Mouse (Mus musculus) ES-E14 (cell line): ENCODE measurements around the gene Hnrnph2. TPM values are rescaled to one million over a fixed set of nuclear protein-coding genes. Genes with fewer than 3 reads are reported as not detected.

Experiments
- DNase-seq: peaks from one replicate; pipeline ENCODE4 v3.0.0-alpha.2; 2013; ENCODE audit warnings: low read depth, low spot score
- H3K27ac ChIP-seq: 2 replicates; pipeline ENCODE4 v1.5.1; 2012; ENCODE audit warnings: low read depth, mild to moderate bottlenecking, low read length, moderate library complexity, mixed read lengths; ENCODE audit not compliant: poor library complexity, insufficient read depth, severe bottlenecking
- H3K36me3 ChIP-seq: 2 replicates; pipeline ENCODE4 v1.6.1; 2012; ENCODE audit warnings: mild to moderate bottlenecking, low read length, moderate library complexity, mixed read lengths; ENCODE audit not compliant: control insufficient read depth, poor library complexity, insufficient read depth, severe bottlenecking
- H3K4me1 ChIP-seq, 2 experiments: fragments of 150-350 bp in 1 of 2; sonication (generic) in 1 of 2; 2 replicates each; pipeline ENCODE4 v1.6.1; 2012; ENCODE audit warnings: low read length in 2 of 2, mild to moderate bottlenecking in 1 of 2, mixed read lengths in 1 of 2; ENCODE audit not compliant: control insufficient read depth in 2 of 2, insufficient read depth in 2 of 2, poor library complexity in 1 of 2
- H3K4me3 ChIP-seq, 2 experiments: fragments of 150-350 bp in 1 of 2; sonication (generic) in 1 of 2; 2 replicates each; pipeline ENCODE4 v1.5.1; 2012; ENCODE audit warnings: low read length in 2 of 2, low read depth in 1 of 2, mild to moderate bottlenecking in 1 of 2, mixed read lengths in 1 of 2; ENCODE audit not compliant: insufficient read depth in 1 of 2, poor library complexity in 1 of 2, severe bottlenecking in 1 of 2
- H3K9ac ChIP-seq: 2 replicates; pipeline ENCODE4 v1.6.1; 2012; ENCODE audit warnings: low read depth, mild to moderate bottlenecking, low read length, mixed read lengths; ENCODE audit not compliant: poor library complexity, insufficient read depth, severe bottlenecking
- H3K9me3 ChIP-seq: fragments of 150-350 bp; sonication (generic); 2 replicates; pipeline ENCODE4 v1.6.1; 2012; ENCODE audit warnings: low read depth, mild to moderate bottlenecking, low read length; ENCODE audit not compliant: control insufficient read depth, insufficient read depth
- CHD2 ChIP-seq: IDR thresholded peaks from 2 replicates; pipeline ENCODE4 v1.6.1; 2014; ENCODE audit warnings: mild to moderate bottlenecking, low read depth, low read length, inconsistent platforms
- HCFC1 ChIP-seq: IDR thresholded peaks from 2 replicates; pipeline ENCODE4 v1.6.1; 2012; ENCODE audit warnings: low read length, inconsistent platforms, borderline replicate concordance; ENCODE audit not compliant: insufficient read depth
- MAFK ChIP-seq: IDR thresholded peaks from 2 replicates; pipeline ENCODE4 v1.6.1; 2014; ENCODE audit warnings: mild to moderate bottlenecking, low read depth, low read length, inconsistent platforms; ENCODE audit not compliant: insufficient read depth
- ZC3H11A ChIP-seq: IDR thresholded peaks from 2 replicates; pipeline ENCODE4 v1.6.1; 2012; ENCODE audit warnings: low read depth, mild to moderate bottlenecking, inconsistent platforms, low read length, borderline replicate concordance
- ZNF384 ChIP-seq: IDR thresholded peaks from 2 replicates; pipeline ENCODE4 v1.6.1; 2012; ENCODE audit warnings: low read depth, low read length, inconsistent platforms
- in situ Hi-C, 2 experiments: fragments of 600-800 bp; cut with MboI; formaldehyde crosslinking; loops; one replicate each; pipeline ENCODE4 v1.15.1; 2025; ENCODE audit warnings: low sequenced_read_pairs in 2 of 2, inconsistent platforms in 1 of 2; ENCODE audit not compliant: unreplicated experiment in 2 of 2
- total RNA-seq: library from RNA; depleted of rRNA; stranded (reverse); fragments of 300-350 nt; gene quantifications from 2 replicates; pipeline ENCODE4 v1.2.3, GENCODE M21; 2012

Gene Hnrnph2
- total RNA-seq, 1 experiment: 53.6 TPM

DNA sequence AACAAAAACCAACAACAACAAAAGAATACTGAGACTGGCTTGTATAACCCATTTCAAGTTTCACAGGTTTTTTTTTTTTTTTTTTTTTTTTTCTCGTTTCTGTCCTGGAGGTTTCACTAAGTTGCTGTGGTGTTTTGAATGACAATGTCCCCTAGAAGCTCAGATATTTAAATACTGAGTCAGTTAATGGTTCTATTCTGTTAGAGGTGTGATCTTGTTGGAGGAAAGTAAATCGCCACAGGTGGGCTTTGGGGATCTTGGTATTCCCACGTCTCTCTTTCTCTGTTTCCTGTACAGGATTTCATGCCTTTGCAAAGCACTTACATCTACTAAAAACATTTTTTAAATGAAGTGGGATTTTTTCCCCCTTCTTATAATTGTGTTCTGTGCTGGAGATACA is 34.1 kb downstream of the Hnrnph2 start:
- no peak overlapping the region for H3K9ac ChIP-seq
- H3K4me3 ChIP-seq: no peak overlapping the region
- H3K36me3 ChIP-seq: no peaks in the 10 kb centered on the region
- H3K9me3 ChIP-seq: no peaks in the 10 kb centered on the region
- in situ Hi-C loops: loop anchor here in 1 of 2 experiments (25.0 kb wide), 1 partner anchor 277 kb away; no protein-coding TSS in a partner anchor
- TF ChIP-seq HCFC1: no peak
- TF ChIP-seq ZNF384: 0 out of 2 replicates have a peak, but pooled peaks have one; percentile 62
- H3K27ac ChIP-seq: no peak overlapping the region
- 0 out of 4 replicates have a peak, but pooled peaks cover 0 to 1% of the 10 kb centered on the region in 2 experiments for H3K4me1 ChIP-seq
- DNase-seq: no peak

DNA sequence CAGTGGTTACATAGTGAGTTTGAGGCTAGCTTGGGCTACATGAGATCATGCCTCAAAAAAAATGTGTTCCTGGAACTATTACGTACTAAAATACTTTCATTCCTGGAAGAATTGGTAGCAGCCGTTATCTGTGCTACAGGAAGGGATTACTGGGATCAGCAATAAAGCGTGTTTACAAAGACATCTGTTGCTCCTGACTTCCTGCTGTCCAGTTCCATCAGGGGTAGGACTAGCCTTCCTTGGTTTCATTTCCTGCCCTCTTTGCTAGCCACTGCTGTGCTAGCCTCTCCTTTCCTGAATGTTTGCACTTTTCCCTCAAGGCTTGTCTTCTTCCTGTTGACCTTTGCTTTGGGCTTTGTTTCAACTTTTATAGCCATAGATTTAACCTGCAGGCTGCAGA is 34.9 kb downstream of the Hnrnph2 start:
- no peaks in the 10 kb centered on the region for H3K9me3 ChIP-seq
- DNase-seq: no peak
- TF ChIP-seq CHD2 (no peak), ZC3H11A (no peak), ZNF384 (no peak), HCFC1 (no peak), MAFK (no peak)
- no peaks in the 10 kb centered on the region for H3K36me3 ChIP-seq
- H3K27ac ChIP-seq: no peak overlapping the region
- 0 out of 4 replicates have a peak, but pooled peaks cover 0 to 1% of the 10 kb centered on the region in 2 experiments for H3K4me1 ChIP-seq
- in situ Hi-C loops: loop anchor here in 1 of 2 experiments (25.0 kb wide), 1 partner anchor 276 kb away; no protein-coding TSS in a partner anchor
- no peak overlapping the region for H3K4me3 ChIP-seq
- H3K9ac ChIP-seq: no peak overlapping the region

DNA sequence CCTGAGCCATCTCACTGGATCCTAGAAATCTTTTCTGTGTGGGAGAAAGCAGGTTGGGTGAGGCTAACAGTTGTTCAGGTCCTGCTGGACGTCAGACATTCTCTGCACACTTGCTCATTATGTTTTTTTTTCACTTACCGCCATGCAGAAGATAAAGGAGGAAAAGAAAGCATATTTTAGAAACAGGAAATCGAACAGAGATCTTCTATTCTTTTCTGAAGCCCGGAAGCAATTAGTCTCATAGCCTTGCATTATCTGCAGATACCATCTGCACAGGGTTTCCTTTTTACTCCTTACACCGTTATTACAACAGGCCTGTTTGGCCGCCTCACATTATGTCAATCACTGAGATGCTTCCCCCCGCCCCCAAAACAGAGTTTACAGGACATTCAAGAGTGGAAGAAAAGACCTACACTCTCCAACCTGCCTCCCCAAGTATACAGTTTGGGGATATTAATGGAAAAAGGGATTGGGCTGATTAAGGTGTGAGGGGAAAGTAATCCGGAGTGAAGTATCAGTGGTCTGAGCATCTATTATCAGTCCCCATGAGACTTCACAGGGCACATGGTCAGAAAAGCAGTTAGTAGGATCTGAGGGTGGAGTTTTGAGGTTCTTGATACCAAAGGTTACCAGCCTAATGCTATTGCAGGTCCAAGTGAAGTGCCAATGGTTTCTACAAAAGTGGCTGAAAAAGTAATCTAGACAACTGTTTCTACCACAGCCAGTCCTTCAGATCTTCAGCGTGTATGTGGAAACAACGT is 40.2 kb downstream of the Hnrnph2 start:
- Histone ChIP-seq H3K9me3 (no peaks in the 10 kb centered on the region), H3K4me1 (no peaks in the 10 kb centered on the region), H3K4me3 (no peak overlapping the region), H3K27ac (no peak overlapping the region), H3K36me3 (no peaks in the 10 kb centered on the region), H3K9ac (no peak overlapping the region)
- in situ Hi-C loops: loop anchor here in 1 of 2 experiments (25.0 kb wide), 1 partner anchor 271 kb away; no protein-coding TSS in a partner anchor
- no peak for TF ChIP-seq MAFK
- TF ChIP-seq ZC3H11A: no peak
- no peak for TF ChIP-seq ZNF384
- TF ChIP-seq CHD2: no peak
- no peak for TF ChIP-seq HCFC1
- no peak for DNase-seq

DNA sequence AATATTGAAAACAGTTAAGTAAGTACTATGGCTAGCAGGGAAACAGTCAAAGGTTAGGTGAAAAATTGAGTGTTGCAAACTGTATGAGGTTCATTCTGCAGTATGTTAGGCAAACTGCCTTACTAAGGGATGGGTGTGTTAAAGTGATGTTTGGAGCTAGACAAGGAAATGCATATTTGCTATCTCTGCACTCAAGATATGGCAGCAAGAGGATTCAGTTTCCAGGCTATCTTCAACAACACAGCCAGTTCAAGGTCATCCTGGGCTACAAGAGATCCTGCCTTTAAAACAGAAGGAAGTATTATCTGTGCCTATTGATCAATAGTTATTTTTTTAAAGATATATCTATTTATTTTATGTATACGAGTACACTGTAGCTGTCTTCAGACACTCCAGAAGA is 45.4 kb downstream of the Hnrnph2 start:
- Histone ChIP-seq H3K9ac (no peak overlapping the region), H3K4me3 (no peak overlapping the region), H3K27ac (no peak overlapping the region), H3K4me1 (no peaks in the 10 kb centered on the region), H3K36me3 (no peaks in the 10 kb centered on the region), H3K9me3 (no peaks in the 10 kb centered on the region)
- no peak for DNase-seq
- TF ChIP-seq CHD2: no peak
- no peak for TF ChIP-seq ZC3H11A
- no peak for TF ChIP-seq ZNF384
- TF ChIP-seq MAFK: no peak
- no peak for TF ChIP-seq HCFC1
- in situ Hi-C loops: loop anchor here in 1 of 2 experiments (25.0 kb wide), 1 partner anchor 266 kb away; no protein-coding TSS in a partner anchor
